Mouse (Mus musculus) thymus, postnatal 14 days (tissue): ENCODE results near the gene A530064D06Rik.
"Not testable (repeated sequence)": the region's sequence is repeated elsewhere in the genome, so short reads cannot be mapped to it uniquely, and the experiment has no call there.

Experiments
- DNase-seq: peaks from one replicate; pipeline ENCODE4 v3.0.0; 2021

The A530064D06Rik gene

GRCm38 (mm10) chr17:48167103-48167502 lies at the start of gene A530064D06Rik:
TSS of gene A530064D06Rik (minus strand) at chr17:48167275.
- not testable (repeated sequence) for DNase-seq

GRCm38 (mm10) chr17:48215429-48215828 lies 48.4 kb upstream of the A530064D06Rik start:
- no peak for DNase-seq

GRCm38 (mm10) chr17:48213511-48213910 lies 46.4 kb upstream of the A530064D06Rik start:
- DNase-seq: no peak

- DNase-seq: no peak
Measured at GRCm38 (mm10) chr17:48212596-48212995, 45.5 kb upstream of the A530064D06Rik start.

GRCm38 (mm10) chr17:48203086-48203485 lies 36.0 kb upstream of the A530064D06Rik start:
- DNase-seq: no peak

- DNase-seq: no peak
Measured at GRCm38 (mm10) chr17:48192366-48192765, 25.3 kb upstream of the A530064D06Rik start.

GRCm38 (mm10) chr17:48185252-48185651 lies 18.2 kb upstream of the A530064D06Rik start:
- no peak for DNase-seq

GRCm38 (mm10) chr17:48157382-48158076 lies 9.5 kb downstream of the A530064D06Rik start:
- no peak for DNase-seq

- no peak for DNase-seq
Measured at GRCm38 (mm10) chr17:48146120-48146519, 21.0 kb downstream of the A530064D06Rik start, which contains the start of gene 9830107B12Rik. TSS of gene 9830107B12Rik (minus strand) at chr17:48146268.

- no peak for DNase-seq
Measured at GRCm38 (mm10) chr17:48132810-48133209, 34.3 kb downstream of the A530064D06Rik start.

- DNase-seq: no peak
Measured at GRCm38 (mm10) chr17:48120456-48120855, 46.6 kb downstream of the A530064D06Rik start.

GRCm38 (mm10) chr17:48119656-48120055 lies 47.4 kb downstream of the A530064D06Rik start:
- DNase-seq: peak; percentile 81

GRCm38 (mm10) chr17:48118570-48118969 lies 48.5 kb downstream of the A530064D06Rik start:
- no peak for DNase-seq

- DNase-seq: peak; percentile 50
Measured at GRCm38 (mm10) chr17:48110547-48111287, 56.4 kb downstream of the A530064D06Rik start.

GRCm38 (mm10) chr17:48108520-48108919 lies 58.6 kb downstream of the A530064D06Rik start:
- DNase-seq: no peak

GRCm38 (mm10) chr17:48107862-48108261 lies 59.2 kb downstream of the A530064D06Rik start:
- DNase-seq: no peak

GRCm38 (mm10) chr17:48107333-48107732 lies 59.7 kb downstream of the A530064D06Rik start:
- no peak for DNase-seq

- DNase-seq: peak; percentile 86
Measured at GRCm38 (mm10) chr17:48100441-48101417, 66.3 kb downstream of the A530064D06Rik start.

- no peak for DNase-seq
Measured at GRCm38 (mm10) chr17:48099312-48099711, 67.8 kb downstream of the A530064D06Rik start.
